8 mouse cellular contexts compared by ENCODE assay signal in genomic region chr19:6869355-6869754, GRCm38 (mm10). TPM values are rescaled to one million over a fixed set of nuclear protein-coding genes. Genes with fewer than 3 reads are reported as not detected.
DNase-seq lines count a peak whose midpoint lies in the region; ATAC-seq and TF ChIP-seq lines count a peak whose summit lies in the region.

No protein-coding gene starts in this region.

- TF ChIP-seq POLR2A in embryonic fibroblast, embryonic 13.5 days (IDR thresholded peaks at IDR 0.05; ENCODE audit: low read depth, low read length), result no peak; the same call in none of the 2 replicates

- H3K4me2 ChIP-seq in lung, postnatal 0 days (replicated peaks; ENCODE audit: low read depth, low read length), result peak overlapping the region; percentile 54
- peak overlapping the region; percentile 52 for H3K4me2 ChIP-seq in stomach, embryonic 15.5 days

- ATAC-seq in lung, postnatal 0 days, result peak; percentile 91
- ATAC-seq in stomach, embryonic 15.5 days (ENCODE audit: insufficient read depth, low FRiP score, low read depth), result peak; percentile 31; the same call in 1 of the 2 replicates

- H3K27ac ChIP-seq in embryonic fibroblast, embryonic 13.5 days (ENCODE audit: insufficient read depth, low read length), result peak overlapping the region; percentile 58; the same call in 1 of the 2 replicates
- peak overlapping the region; percentile 72 for H3K27ac ChIP-seq in lung, postnatal 0 days (ENCODE audit: low read length)
- peak overlapping the region; percentile 36 for H3K27ac ChIP-seq in stomach, embryonic 15.5 days

- TF ChIP-seq EP300 in lung, postnatal 0 days (IDR thresholded peaks at IDR 0.05), result no peak

- H3K9me3 ChIP-seq in lung, postnatal 0 days (ENCODE audit: low read length), result no peaks in the 10 kb centered on the region
- no peaks in the 10 kb centered on the region for H3K9me3 ChIP-seq in stomach, embryonic 15.5 days

- no peaks in the 10 kb centered on the region for H3K27me3 ChIP-seq in lung, postnatal 0 days (replicated peaks; ENCODE audit: insufficient read depth, low read length)
- no peaks in the 10 kb centered on the region for H3K27me3 ChIP-seq in stomach, embryonic 15.5 days (replicated peaks)

- H3K4me3 ChIP-seq in embryonic fibroblast, embryonic 13.5 days (ENCODE audit: insufficient read depth, low read length), result peak overlapping the region; percentile 25; the same call in 1 of the 2 replicates
- H3K4me3 ChIP-seq in lung, postnatal 0 days (ENCODE audit: low read depth, low read length), result peak overlapping the region; percentile 33
- peak overlapping the region; percentile 23 for H3K4me3 ChIP-seq in stomach, embryonic 15.5 days (replicated peaks)

- H3K36me3 ChIP-seq in lung, postnatal 0 days (ENCODE audit: insufficient read depth, low read length), result no peaks in the 10 kb centered on the region
- no peaks in the 10 kb centered on the region for H3K36me3 ChIP-seq in stomach, embryonic 15.5 days

- WGBS in lung, postnatal 0 days, result 0% methylated on average over 5 of the region's 5 CpGs
- WGBS in stomach, embryonic 15.5 days, result 1% methylated on average over 5 of the region's 5 CpGs

- intact Hi-C loops in left cerebral cortex, postnatal 4 days (cut with DNase I), result no loop called here

- H3K9ac ChIP-seq in lung, postnatal 0 days (replicated peaks; ENCODE audit: low read depth), result 0 out of 2 replicates have a peak overlapping the region, but pooled peaks have one; percentile 26
- no peak overlapping the region for H3K9ac ChIP-seq in stomach, embryonic 15.5 days

- 0 out of 2 replicates have a peak, but pooled peaks cover 3% of the 10 kb centered on the region for H3K4me1 ChIP-seq in embryonic fibroblast, embryonic 13.5 days (ENCODE audit: control insufficient read depth, insufficient read depth, low read length)
- no peaks in the 10 kb centered on the region for H3K4me1 ChIP-seq in lung, postnatal 0 days (ENCODE audit: insufficient read depth, low read depth, low read length)
- H3K4me1 ChIP-seq in stomach, embryonic 15.5 days, result peaks cover 3% of the 10 kb centered on the region; the same call in 1 of the 2 replicates

- DNase-seq in 3134 (ENCODE audit: extremely low read depth, insufficient read length, low spot score) (peak; percentile 40), MN1 (ENCODE audit: low spot score) (peak; percentile 60)
- DNase-seq in kidney, adult 8-10 months, result peak; percentile 73 to 75
- DNase-seq in lung, postnatal 0 days (ENCODE audit: low spot score), result peak; percentile 93
- no peak for DNase-seq in left cerebral cortex, postnatal 4 days
- no peak for DNase-seq in right cerebral cortex, postnatal 36 days (ENCODE audit: low spot score in 2 of 2)

- no peak for TF ChIP-seq CTCF in embryonic fibroblast, embryonic 13.5 days (IDR thresholded peaks at IDR 0.05; ENCODE audit: borderline replicate concordance, insufficient read depth, low read length)
- no peak for TF ChIP-seq CTCF in lung, postnatal 0 days (IDR thresholded peaks at IDR 0.05)

RNA-seq across cellular contexts. Expression of gene Ccdc88b, which starts 11.3 kb away (rescaled TPM):
- polyA plus RNA-seq in embryonic fibroblast, embryonic 13.5 days (2011; ENCODE audit: insufficient read length, low read depth, missing spikeins), result 0.18 TPM in 1 of 2 replicates, not detected in the other
- 2.9 and 6.3 TPM in 2 replicates for polyA plus RNA-seq in lung, postnatal 0 days (2015; fragmentation: Nextera tagmentation; extraction: Ambion mirVana)
- polyA plus RNA-seq in stomach, embryonic 15.5 days (2015; fragmentation: Nextera tagmentation; extraction: Ambion mirVana), result 1.7 and 1.9 TPM in 2 replicates
- under 1 TPM; 0.82 to 0.91 TPM for total RNA-seq in left cerebral cortex, postnatal 4 days (2021)

RNA-seq across cellular contexts. Expression of gene Rps6ka4, which starts 28.9 kb away (rescaled TPM):
- 32.6 and 36.8 TPM in 2 replicates for polyA plus RNA-seq in embryonic fibroblast, embryonic 13.5 days (2011; ENCODE audit: insufficient read length, low read depth, missing spikeins)
- 36.7 and 40.6 TPM in 2 replicates for polyA plus RNA-seq in lung, postnatal 0 days (2015; fragmentation: Nextera tagmentation; extraction: Ambion mirVana)
- 28.1 and 30.1 TPM in 2 replicates for polyA plus RNA-seq in stomach, embryonic 15.5 days (2015; fragmentation: Nextera tagmentation; extraction: Ambion mirVana)
- 10 to 100 TPM; 22.5 to 23.5 TPM for total RNA-seq in left cerebral cortex, postnatal 4 days (2021)

RNA-seq across cellular contexts. Expression of gene Trmt112, which starts 40.1 kb away (rescaled TPM):
- 61.4 and 74.9 TPM in 2 replicates for polyA plus RNA-seq in embryonic fibroblast, embryonic 13.5 days (2011; ENCODE audit: insufficient read length, low read depth, missing spikeins)
- polyA plus RNA-seq in lung, postnatal 0 days (2015; fragmentation: Nextera tagmentation; extraction: Ambion mirVana), result 89.0 and 93.3 TPM in 2 replicates
- polyA plus RNA-seq in stomach, embryonic 15.5 days (2015; fragmentation: Nextera tagmentation; extraction: Ambion mirVana), result 130 and 135 TPM in 2 replicates
- total RNA-seq in left cerebral cortex, postnatal 4 days (2021), result 10 to 100 TPM; 42.5 to 43.0 TPM

RNA-seq across cellular contexts. Expression of gene Prdx5, which starts 40.6 kb away (rescaled TPM):
- 161 and 235 TPM in 2 replicates for polyA plus RNA-seq in embryonic fibroblast, embryonic 13.5 days (2011; ENCODE audit: insufficient read length, low read depth, missing spikeins)
- 437 and 450 TPM in 2 replicates for polyA plus RNA-seq in lung, postnatal 0 days (2015; fragmentation: Nextera tagmentation; extraction: Ambion mirVana)
- polyA plus RNA-seq in stomach, embryonic 15.5 days (2015; fragmentation: Nextera tagmentation; extraction: Ambion mirVana), result 228 and 279 TPM in 2 replicates
- total RNA-seq in left cerebral cortex, postnatal 4 days (2021), result 100 to 1,000 TPM; 203 to 204 TPM

RNA-seq across cellular contexts. Expression of gene Esrra, which starts 52.3 kb away (rescaled TPM):
- 18.6 and 19.7 TPM in 2 replicates for polyA plus RNA-seq in embryonic fibroblast, embryonic 13.5 days (2011; ENCODE audit: insufficient read length, low read depth, missing spikeins)
- 9.8 and 12.8 TPM in 2 replicates for polyA plus RNA-seq in lung, postnatal 0 days (2015; fragmentation: Nextera tagmentation; extraction: Ambion mirVana)
- 17.1 and 18.8 TPM in 2 replicates for polyA plus RNA-seq in stomach, embryonic 15.5 days (2015; fragmentation: Nextera tagmentation; extraction: Ambion mirVana)
- 10 to 100 TPM; 30.4 to 32.7 TPM for total RNA-seq in left cerebral cortex, postnatal 4 days (2021)

Comparison
In these comparisons a context has a peak if more than half of its experiments do, and no peak if none do; other contexts are left out.
1. DNase-seq: peak in 3134 (single experiment), MN1 (single experiment), kidney, adult 8-10 months (2 of 2) and lung, postnatal 0 days (single experiment); none in left cerebral cortex, postnatal 4 days (single experiment) and right cerebral cortex, postnatal 36 days (0 of 2).
2. Peak in every context shown above with its lines, with median percentiles within 50 percentile points of each other: H3K27ac ChIP-seq and H3K4me3 ChIP-seq.